Mouse (Mus musculus): ENCODE results near the gene Ppargc1a.

Ppargc1a gene

DNA sequence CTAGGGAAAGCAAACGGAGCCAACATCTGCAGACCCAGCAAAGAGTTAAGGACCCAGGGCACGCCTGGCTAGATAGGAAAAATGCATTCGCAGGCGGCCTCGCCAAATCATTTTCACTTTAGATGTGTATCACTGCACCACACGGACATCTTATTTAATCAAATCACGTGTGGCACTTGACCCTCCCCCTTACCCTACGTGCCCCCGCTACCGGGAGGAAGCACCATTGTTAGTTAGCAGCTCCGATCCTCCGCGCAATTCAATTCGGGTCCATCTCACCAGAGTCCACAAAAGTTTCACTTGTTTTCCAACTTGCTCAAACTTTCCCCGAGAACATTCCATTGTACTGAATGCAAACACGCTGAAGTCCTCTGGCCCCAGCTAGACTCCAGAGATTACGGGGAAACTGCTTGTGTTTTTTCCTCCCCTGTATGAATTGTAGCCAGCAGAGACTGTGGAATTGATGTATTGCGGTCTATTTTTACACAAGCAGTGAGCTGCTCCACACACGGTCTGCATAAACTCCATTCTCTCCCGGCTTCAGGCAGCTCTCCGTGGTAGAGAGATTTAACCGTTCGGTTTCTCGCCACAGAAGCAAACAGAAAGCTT lies 14.9 kb downstream of the Ppargc1a start:
- DNase-seq (ENCODE audit: low read depth): no peak

GRCm38 (mm10) chr5:51551852-51552482 lies 15.6 kb downstream of the Ppargc1a start:
- DNase-seq (ENCODE audit: low read depth): no peak

- no peak for DNase-seq (ENCODE audit: low read depth)
Observed at GRCm38 (mm10) chr5:51547442-51548035, 20.0 kb downstream of the Ppargc1a start.

DNA sequence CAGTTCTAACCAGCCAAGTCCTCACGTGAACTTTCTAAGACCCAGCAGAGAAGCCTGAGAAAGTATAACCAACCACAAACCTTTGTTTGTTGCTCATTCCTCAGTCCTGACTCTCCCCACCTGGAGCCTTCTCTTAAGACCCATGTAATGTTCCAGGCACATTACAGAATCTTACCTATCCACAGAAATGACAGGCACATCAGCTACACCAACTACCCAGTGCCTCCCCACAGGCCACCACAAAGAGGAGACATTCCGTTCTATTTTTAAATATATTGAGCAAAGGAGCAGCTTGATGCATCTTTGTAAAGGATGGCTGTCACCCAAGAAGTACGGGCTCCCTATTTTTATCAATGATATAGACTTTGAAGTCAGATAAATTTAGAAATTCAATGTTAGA lies 20.7 kb downstream of the Ppargc1a start:
- no peak for DNase-seq (ENCODE audit: low read depth)

DNA sequence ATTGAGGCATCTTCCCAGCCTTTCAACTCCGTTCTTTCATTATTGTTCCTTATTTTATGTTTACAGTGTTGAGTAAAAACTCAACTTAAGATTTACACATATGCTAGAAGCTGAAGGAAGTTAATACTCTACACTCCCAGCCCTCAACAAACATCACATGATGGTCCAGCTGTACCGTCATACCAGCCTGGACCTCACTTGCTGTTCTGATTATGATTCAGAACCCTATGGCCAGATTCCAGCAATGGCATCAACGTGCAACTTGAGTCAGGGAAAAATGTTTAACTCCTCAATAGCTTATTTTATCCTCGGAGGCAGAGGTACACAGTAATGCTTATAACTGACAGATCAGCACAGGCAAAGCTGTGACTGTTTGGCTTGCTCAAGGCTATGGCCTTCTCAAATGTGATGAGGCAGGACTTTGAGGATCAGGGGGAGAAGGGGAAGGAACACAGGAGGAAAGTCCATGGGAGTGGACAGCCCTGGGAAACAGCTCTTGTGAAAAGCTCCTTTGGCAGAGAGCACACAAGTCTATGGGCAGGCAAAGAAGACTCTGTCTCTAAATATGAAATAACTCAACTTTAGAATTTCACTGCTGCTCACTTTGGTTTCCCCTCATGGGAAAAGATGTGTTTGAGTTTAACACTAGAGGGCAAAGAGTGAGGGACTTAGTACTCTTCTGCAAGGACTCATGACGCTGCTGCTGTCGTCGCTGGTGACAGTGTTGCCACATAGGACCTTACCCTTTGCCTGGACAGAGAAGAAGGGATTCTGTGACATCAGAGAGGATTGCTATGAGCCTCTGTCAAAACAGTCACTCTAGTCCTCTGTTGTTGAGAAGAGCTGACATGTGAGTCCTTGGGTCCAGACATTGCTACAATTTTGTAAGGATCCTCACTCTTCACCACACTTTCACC lies 22.1 kb downstream of the Ppargc1a start:
- no peak for DNase-seq (ENCODE audit: low read depth)

DNA sequence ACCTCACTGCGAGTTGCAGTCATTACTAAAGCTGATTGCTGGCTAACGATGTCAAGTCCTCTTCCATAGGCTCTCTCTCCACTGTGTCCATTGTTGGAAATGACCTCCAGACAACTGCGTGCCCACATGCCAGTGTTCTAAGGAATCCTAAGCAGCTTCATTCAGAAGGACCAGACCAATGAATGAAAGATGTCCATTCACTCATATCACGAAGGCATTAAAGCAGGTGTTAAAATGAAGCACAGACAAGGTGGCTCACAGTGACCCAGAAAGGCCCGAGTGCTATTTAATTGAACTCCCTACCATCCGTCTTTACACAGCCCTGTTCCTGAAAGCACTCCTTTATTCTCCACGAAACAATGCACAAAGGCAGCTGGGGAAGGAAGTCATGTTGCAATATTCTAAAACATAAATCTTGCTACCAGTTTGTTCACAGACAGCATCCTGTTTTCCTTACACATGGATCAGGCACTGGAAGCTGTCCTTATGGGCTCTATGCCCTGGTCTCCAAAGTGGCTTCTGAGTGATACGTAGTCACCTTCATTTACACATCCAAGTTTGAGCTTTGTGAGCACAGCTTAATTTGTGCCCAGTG lies 23.3 kb downstream of the Ppargc1a start:
- no peak for DNase-seq (ENCODE audit: low read depth)

DNA sequence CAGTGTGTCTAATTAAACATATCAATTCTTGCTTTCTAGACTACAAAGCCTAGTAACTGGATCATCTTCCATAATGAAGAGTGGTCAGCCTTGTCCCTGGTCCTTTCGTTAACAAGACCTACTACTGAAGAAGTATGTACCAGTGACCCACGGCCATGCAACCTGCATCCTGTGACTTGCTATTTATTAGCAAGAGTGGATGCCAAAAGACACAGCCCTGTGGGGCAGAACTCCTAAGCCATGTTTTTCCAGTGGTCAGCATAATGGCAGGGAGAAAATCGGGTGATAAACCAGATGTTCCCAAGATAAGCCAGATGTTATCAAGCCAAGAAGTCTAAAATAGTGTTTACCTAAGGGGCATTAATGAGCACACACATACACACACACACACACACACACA lies 26.0 kb downstream of the Ppargc1a start:
- no peak for DNase-seq (ENCODE audit: low read depth)

DNA sequence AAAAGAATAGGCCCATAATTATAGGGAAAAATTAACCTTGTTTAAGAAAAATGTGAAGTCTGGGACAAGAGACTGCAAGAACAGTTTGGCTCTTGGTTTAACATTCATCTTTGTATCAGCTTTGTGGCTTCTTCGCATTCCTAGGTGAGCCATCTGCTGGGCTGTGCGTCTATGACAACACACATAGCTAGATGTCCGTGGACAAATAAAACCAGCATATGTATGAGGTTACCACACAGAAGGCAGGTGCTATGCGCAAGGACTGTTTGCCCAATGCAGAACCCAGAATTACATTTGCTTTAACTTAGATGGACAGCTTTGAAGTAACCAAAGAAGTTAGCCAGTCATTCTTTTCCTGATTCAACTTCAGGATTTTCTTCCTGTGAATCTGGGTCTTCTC lies 26.7 kb downstream of the Ppargc1a start:
- DNase-seq (ENCODE audit: low read depth): no peak

DNA sequence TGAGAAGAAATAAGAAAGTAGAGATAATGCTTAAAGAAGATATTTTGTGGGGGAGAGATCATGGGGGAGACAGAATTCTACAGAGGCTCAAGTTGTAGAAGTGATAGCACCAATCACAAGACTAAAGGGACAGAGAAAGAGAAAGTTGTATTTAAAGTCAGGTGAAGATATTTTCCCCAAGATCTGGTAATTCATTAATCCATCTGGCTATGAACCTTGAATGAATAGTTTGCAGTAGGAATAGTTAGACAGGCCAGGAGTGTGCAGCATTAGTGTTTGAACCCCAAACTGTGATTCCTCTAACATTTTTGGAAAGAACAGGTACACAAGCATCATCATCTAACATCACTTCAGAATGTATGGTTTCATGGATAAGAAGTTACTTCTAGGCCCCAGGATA lies 28.0 kb downstream of the Ppargc1a start:
- no peak for DNase-seq (ENCODE audit: low read depth)

DNA sequence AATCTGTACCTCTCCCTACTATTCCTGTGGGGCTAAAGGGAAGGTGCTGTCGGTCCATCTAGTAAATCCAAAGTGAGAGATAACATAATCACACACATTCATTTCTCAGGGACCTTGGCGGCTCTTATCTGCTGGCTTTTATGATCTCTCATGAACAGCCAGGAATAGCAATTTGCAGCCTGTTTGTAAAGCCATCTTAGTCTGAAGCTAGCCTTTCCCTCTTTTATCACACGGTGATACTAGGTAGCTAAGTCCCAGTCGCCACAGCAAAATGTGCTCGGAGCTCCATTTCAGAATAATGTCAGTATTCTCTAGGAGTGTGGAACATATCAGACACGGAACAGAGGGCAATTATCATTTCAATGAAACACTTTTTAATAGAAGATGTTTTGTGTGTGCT lies 29.2 kb downstream of the Ppargc1a start:
- no peak for DNase-seq (ENCODE audit: low read depth)

- DNase-seq (ENCODE audit: low read depth): no peak
Observed at GRCm38 (mm10) chr5:51537646-51538030, 29.9 kb downstream of the Ppargc1a start.

DNA sequence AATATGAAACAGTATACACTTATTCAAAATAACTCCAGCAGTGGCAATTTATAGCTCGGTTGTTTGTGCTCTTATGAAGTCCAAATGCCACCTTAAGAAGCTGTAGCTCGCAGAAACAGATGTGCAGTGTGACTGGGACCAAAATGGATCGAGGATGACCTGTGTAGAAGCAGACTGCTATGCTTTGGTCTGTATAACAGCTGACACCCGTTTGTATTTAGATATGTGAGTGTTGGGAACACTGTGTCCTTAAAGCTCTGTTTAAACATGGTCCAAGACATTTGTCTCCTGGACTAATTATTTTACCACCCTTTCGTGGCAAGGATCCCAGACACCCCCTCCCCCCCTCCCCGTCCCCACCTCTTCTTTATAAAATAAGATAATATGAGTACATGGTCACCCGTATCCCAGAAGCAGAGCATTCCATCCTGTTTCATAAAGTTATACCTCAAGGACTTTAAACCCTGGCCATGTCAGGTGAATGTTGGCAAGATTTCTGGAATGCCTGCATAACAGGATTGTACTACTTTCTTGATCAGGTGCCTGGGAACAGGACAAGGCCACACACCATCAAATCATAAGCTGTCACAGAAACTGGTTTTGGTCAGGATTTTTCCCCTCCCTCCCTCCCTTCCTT lies 30.4 kb downstream of the Ppargc1a start:
- no peak for DNase-seq (ENCODE audit: low read depth)

DNA sequence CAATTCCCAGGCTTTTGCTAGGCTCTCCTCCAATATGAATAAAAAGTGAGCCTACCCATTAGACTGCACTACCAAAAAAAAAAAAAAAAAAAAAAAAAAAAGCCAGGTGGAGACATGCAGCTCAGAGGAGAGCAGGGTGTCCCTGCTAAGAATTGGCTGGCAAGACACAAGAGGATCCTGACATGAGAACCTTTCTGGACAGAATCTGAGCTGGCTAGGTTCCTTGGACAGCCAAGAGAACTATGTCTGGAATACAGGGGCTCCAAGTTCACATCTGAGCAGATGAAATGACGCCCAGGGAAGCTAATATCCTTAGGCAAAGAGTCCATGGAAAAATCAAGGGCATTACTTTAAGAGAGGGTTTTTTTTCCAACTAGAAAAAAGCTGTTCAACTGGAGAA lies 33.1 kb downstream of the Ppargc1a start:
- no peak for DNase-seq (ENCODE audit: low read depth)

- DNase-seq (ENCODE audit: low read depth): no peak
Observed at GRCm38 (mm10) chr5:51531286-51531685, 36.2 kb downstream of the Ppargc1a start.

- no peak for DNase-seq (ENCODE audit: low read depth)
Observed at GRCm38 (mm10) chr5:51529444-51529843, 38.1 kb downstream of the Ppargc1a start.

DNA sequence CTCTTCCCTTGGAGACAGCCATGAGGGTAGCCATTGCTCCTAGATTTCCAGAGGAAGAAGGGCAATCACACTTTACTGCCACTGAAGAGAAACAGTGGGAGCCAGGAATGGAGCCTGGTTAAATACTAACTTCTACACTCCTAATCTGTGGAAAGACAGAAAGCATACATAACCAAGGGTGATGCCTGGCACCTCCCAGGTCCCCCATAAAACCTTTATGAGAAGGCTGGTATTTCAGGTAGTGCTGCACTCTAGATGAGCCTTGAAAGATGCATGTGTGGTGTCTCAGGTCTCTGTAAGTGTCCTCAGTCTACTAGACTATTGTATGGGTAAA lies 39.4 kb downstream of the Ppargc1a start:
- no peak for DNase-seq (ENCODE audit: low read depth)

GRCm38 (mm10) chr5:51527498-51528164 lies 39.9 kb downstream of the Ppargc1a start:
- no peak for DNase-seq (ENCODE audit: low read depth)

DNA sequence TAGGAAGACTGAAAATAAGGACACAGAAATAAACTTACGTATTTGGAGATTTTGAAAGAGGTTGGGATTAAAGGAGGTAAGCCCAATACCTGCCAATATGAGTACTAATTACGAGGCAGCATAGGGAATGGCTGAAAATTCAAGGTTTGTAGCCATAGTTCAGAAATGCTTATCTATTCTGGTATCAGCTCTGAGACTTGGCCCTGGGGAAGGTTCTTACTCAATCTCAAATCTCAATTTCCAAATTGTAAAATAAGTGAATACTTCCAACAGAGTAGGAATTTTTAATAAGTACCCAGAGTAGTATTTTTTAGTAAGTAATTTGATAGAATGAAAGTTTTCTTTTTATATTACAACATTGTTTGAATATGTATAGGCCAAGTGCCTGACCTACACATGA lies 41.7 kb downstream of the Ppargc1a start:
- no peak for DNase-seq (ENCODE audit: low read depth)

- DNase-seq (ENCODE audit: low read depth): no peak
Observed at GRCm38 (mm10) chr5:51520807-51521206, 46.7 kb downstream of the Ppargc1a start.

DNA sequence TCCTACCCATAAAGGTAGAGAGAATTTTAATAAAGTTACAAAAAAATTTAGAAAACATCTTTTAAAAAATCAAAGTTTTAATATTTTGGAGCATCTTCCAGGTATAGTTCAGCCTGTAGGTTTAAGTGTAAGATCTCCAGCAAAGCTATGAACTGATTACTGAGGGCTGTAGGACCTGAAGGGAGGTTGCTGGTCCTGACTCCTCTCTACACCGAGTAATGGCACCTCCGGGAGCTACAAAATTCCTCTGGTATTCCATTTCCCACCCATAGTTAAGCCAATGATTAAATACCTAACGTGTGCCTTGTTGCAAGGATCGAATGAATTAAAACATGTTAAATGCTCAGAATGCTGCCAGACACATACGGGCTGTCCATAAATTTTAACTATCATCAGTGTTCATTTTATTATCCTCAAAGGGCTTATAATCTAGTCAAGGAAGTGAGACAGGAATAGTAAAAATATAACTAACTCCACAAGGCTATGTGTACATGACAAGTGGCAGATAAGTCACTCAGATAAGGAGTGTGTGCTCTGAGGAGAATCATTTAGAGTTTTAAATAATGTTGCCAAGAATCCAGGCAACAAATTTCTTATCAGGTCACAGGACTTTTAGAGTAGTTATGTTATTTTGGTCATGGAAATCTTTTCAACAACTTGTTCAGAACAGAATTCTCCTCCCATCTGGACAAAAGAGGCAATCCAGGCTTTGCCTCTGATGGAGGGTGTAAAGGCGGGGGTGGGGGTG lies 49.9 kb downstream of the Ppargc1a start:
- no peak for DNase-seq (ENCODE audit: low read depth)

- DNase-seq (ENCODE audit: low read depth): no peak
Observed at GRCm38 (mm10) chr5:51504654-51505053, 62.9 kb downstream of the Ppargc1a start.

Measured in 416B (cell line).